Mouse (Mus musculus): ENCODE data around the gene Hivep3. TPM values are rescaled to one million over a fixed set of nuclear protein-coding genes. Genes with fewer than 3 reads are reported as not detected.

Hivep3 gene
- polyA plus RNA-seq, 1 experiment from 2014 or later, result 9.7 TPM

DNA sequence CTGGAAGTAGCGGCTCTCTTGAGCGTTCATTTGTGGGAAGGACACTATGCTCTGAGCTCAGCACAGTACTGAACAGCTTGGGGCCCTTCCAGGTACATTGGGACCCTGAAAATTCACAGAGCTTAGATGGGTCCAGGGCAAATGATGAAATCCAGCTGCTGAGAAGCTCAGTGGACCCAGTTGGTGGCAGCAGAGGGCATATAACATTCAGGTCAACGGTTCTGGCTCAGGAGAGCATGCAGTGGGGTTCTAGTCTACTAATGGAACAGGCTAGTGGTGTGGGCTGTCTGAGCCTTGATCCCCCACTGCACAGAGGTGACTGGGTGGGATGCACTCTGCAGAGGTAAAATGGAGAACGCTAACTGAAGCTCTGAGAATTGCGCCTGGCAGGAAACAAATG is 228.5 kb downstream of the Hivep3 start:
- Histone ChIP-seq H3K36me3 (ENCODE audit: inconsistent target) (no peaks in the 10 kb centered on the region), H3K79me2 (ENCODE audit: inconsistent target) (no peaks in the 10 kb centered on the region), H3K4me3 (ENCODE audit: inconsistent target) (no peak overlapping the region), H3K27ac (no peak overlapping the region)
- WGBS (ENCODE audit: missing documents), result 70% methylated on average over 5 of the region's 5 CpGs

DNA sequence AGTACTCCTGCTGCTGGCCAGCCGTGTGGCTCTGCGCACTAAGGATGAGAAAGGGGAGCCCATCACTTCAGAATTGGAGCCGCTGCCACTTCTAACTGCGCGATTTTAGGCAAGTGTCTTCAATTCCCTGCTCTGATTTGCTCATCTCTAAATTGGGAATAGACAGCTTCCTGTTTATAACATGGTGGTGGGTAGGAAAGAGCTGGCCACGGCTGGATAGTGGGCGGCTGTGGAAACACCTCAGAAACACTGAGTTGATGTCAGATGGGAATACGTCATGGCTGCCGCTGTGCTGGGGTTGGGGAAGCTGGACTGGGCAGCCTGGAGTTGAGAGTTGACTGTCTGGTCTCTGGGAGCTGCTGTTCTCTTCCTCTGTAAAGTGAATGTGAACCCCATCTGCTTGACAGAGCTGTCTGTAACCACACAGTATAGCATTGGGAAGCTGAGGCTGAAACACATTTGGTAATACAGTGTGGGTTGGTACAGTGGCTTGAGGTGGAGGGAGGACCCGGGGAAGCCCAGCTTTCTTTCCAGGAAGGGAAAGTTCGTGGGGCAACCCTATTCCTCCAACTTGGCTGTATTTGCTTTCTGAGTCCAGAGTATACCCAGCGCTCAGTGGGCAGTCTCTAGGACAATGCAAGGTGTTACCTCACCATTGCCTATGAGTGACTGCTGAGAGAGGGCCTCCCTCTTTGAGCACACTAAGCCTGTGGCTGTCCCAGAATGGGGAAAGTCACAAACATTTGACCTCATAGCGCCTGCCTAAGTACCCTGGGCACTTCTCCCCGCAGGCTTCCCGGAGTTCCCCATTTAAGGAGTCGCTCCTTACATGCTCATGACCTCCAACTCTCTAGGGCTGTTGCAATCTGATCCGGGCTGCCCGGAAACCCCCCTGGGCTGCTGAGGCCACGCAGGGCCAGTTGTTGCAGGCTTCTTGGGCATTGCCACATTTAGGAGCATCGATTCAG is 232.8 kb downstream of the Hivep3 start:
- no peaks in the 10 kb centered on the region for H3K79me2 ChIP-seq (ENCODE audit: inconsistent target)
- peak overlapping the region; percentile 82 for H3K27ac ChIP-seq
- 30% methylated on average over 20 of the region's 20 CpGs for WGBS (ENCODE audit: missing documents)
- H3K4me3 ChIP-seq (ENCODE audit: inconsistent target), result no peak overlapping the region
- H3K36me3 ChIP-seq (ENCODE audit: inconsistent target), result no peaks in the 10 kb centered on the region

DNA sequence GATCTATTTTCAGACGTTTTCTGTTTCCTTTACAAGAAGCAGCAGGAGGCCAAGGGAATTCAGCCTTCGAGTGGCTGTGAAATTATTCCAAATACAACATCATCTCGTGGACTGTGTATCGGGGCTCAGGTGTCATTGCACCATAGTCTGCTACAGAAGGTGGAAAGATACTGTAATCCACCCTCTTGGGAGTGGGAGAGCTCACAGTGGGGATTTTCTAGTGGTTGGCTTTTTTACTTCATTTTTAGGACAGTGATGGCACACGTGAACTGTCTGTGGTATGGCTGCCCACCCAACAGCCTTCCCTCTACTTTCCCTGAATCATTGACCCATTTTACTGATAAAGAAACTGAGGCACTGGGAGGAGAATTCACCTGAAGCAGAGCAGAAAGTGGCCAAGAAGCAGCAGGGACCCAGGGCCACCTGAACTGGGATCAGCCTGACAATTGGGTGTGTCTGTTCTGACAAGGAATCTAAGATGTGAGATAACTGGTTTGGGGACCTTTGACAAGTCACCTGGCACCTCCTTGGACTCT is 233.6 kb downstream of the Hivep3 start:
- H3K4me3 ChIP-seq (ENCODE audit: inconsistent target), result no peak overlapping the region
- WGBS (ENCODE audit: missing documents), result 22% methylated on average over 5 of the region's 5 CpGs
- peak overlapping the region; percentile 82 for H3K27ac ChIP-seq
- no peaks in the 10 kb centered on the region for H3K79me2 ChIP-seq (ENCODE audit: inconsistent target)
- H3K36me3 ChIP-seq (ENCODE audit: inconsistent target), result no peaks in the 10 kb centered on the region

DNA sequence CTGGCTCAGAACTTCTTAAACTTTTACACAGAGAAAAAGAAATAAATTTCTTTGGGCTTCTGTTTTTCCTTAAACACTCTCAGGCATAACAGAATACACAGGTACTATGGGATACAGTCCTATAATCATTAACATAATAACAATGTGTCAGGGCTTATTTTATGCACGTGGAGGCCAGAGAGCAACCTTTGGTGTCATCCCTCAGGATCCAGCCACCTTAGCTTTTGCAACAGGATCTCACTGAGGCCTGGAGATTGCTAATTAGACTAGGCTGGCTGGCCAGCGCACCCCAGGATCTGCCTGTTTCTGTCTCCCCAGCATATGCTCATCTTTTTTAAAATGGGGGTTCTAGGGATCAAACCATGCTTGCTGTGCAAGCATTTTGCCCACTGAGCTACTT is 234.1 kb downstream of the Hivep3 start:
- H3K4me3 ChIP-seq (ENCODE audit: inconsistent target), result no peak overlapping the region
- H3K79me2 ChIP-seq (ENCODE audit: inconsistent target), result no peaks in the 10 kb centered on the region
- no peaks in the 10 kb centered on the region for H3K36me3 ChIP-seq (ENCODE audit: inconsistent target)
- 66% methylated on average over 2 of the region's 2 CpGs for WGBS (ENCODE audit: missing documents)
- H3K27ac ChIP-seq, result peak overlapping the region; percentile 82

DNA sequence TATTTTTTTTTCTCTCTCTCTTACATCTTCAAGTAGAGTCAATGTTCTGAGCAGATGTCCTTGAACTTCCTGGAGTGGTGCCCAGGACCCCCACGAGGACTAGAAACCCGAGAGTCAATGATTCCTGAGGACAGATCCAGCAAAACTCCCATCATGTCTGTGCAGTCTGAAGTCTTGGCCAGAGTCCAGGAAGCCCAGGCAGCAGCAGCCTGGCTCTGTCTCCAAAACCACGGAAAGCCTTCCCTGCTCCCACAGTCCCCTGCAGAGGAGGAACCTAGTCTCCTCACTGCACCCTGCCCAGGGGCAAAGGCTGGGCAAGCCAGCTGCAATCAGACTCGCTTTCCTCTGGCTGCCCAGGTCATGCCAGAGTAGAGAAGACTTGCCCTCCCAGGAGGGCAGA is 234.5 kb downstream of the Hivep3 start:
- WGBS (ENCODE audit: missing documents), result 15% methylated on average over 4 of the region's 4 CpGs

DNA sequence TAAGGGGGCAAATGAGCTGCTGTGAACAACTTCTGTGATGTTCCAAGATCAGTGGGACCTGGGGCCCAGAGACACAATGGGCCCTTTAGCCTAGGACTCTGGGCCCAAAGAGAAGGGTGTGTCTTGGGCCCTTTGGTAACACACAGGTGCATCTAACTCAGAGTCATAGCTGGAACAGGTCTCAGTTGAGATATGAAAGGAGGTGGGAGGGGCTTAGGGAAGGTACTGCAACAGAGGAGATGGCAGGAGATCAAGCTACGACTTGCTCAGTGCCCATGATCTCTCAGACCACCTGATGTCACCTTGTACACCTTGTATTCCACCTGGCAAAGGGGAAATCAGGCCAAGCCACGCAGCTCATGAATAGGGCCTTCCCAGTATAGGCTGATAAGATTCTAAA is 235.3 kb downstream of the Hivep3 start:
- Histone ChIP-seq H3K27ac (no peak overlapping the region), H3K4me3 (ENCODE audit: inconsistent target) (no peak overlapping the region), H3K36me3 (ENCODE audit: inconsistent target) (no peaks in the 10 kb centered on the region), H3K79me2 (ENCODE audit: inconsistent target) (no peaks in the 10 kb centered on the region)
- 86% methylated on average over 2 of the region's 2 CpGs for WGBS (ENCODE audit: missing documents)

More for the DNA sequence above, 234.5 kb downstream of the Hivep3 start:
- Histone ChIP-seq H3K79me2 (ENCODE audit: inconsistent target) (no peaks in the 10 kb centered on the region), H3K27ac (peak overlapping the region; percentile 82), H3K4me3 (ENCODE audit: inconsistent target) (no peak overlapping the region), H3K36me3 (ENCODE audit: inconsistent target) (no peaks in the 10 kb centered on the region)

DNA sequence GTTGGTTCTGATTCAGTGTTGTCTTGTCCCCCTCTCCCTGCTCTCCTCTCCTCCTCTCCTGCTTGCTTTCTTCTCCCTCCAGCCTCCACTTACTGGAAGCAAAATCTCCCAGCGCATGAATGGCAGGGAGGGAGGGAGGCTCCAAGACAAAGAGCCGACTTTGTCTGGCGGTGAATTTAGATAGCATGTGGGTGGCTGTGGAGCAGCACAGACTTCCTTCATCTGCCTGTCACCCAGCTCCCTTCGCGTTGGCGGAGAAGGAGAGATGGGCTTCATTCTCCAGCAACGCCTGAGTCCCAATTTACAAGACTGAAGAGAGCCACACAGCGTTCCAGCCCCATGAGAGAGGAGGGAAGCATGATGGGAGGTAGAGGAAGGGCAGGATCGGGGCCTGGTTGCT is 236.6 kb downstream of the Hivep3 start:
- 89% methylated on average over 9 of the region's 9 CpGs for WGBS (ENCODE audit: missing documents)
- no peaks in the 10 kb centered on the region for H3K36me3 ChIP-seq (ENCODE audit: inconsistent target)
- H3K27ac ChIP-seq, result no peak overlapping the region
- no peak overlapping the region for H3K4me3 ChIP-seq (ENCODE audit: inconsistent target)
- no peaks in the 10 kb centered on the region for H3K79me2 ChIP-seq (ENCODE audit: inconsistent target)

DNA sequence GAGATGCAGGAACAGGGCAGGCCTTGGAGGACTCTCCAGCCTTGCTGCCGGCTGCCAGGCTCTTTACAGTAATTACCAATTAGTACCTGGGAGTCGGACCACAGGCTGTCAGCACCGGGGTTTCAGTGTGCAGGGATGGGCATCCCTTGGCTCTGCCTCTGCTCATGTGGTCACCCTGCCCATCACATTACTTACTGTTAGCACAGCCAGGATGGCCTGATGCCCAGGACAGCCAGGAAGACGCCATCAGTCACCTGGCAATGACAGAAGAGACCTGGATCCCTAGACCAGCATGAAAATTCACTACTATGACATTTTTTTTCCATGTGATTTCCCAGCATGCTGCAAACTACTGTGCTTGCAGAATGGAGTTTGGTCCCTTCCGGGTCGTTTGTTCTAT is 238.8 kb downstream of the Hivep3 start:
- WGBS (ENCODE audit: missing documents), result 98% methylated on average over 6 of the region's 6 CpGs
- Histone ChIP-seq H3K79me2 (ENCODE audit: inconsistent target) (no peaks in the 10 kb centered on the region), H3K36me3 (ENCODE audit: inconsistent target) (no peaks in the 10 kb centered on the region), H3K4me3 (ENCODE audit: inconsistent target) (no peak overlapping the region), H3K27ac (no peak overlapping the region)

DNA sequence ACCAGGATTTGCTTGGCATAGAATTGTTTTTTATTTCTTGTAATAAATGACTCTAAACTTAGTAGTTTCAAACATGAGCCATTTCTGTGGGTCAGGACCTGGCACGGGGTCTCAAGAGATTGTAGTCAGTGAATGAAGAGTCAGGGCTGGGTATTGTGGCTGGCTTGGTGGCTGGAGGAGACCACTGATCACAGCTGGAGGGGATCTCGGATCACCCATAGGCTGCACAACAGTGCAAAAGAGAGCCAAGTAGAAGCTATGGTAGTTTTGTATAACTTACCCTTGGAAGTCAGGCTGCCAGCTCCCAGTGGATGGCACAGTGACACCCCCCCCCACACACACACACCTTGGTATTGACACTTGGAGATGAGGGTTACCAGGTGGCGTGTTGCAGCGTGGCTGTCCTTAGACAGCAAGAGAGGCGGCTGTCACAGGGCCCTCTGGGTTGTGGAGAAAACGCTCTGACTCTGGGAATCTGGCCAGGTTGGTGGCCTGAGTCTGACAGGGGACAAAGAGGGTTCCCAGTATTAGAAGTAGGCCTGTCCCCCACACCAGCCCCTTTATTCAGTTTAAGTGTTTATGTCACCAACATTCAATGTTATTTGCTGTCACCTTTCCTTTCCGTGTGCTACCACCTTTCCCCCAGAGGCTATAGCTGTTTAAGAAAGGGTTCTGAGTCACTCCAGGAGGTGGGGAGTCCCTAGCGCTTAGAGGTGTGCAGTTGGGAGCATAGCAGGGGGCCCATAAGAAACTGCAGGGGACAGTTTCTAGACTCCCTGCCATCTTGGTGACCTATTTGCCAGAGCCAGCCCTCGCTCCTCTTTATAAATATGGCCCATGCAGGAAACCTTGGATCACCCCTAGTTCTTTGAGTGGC is 240.4 kb downstream of the Hivep3 start:
- Histone ChIP-seq H3K79me2 (ENCODE audit: inconsistent target) (no peaks in the 10 kb centered on the region), H3K27ac (no peak overlapping the region), H3K36me3 (ENCODE audit: inconsistent target) (no peaks in the 10 kb centered on the region), H3K4me3 (ENCODE audit: inconsistent target) (no peak overlapping the region)
- WGBS (ENCODE audit: missing documents), result 89% methylated on average over 9 of the region's 9 CpGs

DNA sequence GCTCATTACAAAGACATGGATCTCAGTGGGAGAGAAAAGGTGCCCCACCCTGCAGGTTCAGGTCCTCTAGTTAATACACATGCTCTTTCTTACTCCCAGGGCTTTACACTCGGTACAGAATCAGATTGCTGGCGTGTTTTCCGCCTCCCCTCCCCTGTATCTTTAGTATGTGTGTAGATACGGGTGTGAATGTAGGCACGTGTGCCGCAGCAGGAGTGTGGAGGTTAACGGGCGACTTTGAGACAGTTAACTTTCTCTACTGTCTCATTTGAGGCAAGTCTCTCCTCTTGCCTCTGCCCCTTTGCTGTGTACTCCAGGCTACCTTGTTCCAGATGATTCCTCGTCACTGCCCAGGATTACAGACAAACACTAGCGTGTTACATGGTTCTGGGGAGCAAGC is 241.7 kb downstream of the Hivep3 start:
- no peaks in the 10 kb centered on the region for H3K36me3 ChIP-seq (ENCODE audit: inconsistent target)
- no peaks in the 10 kb centered on the region for H3K79me2 ChIP-seq (ENCODE audit: inconsistent target)
- WGBS (ENCODE audit: missing documents), result 89% methylated on average over 10 of the region's 10 CpGs
- no peak overlapping the region for H3K4me3 ChIP-seq (ENCODE audit: inconsistent target)
- no peak overlapping the region for H3K27ac ChIP-seq

DNA sequence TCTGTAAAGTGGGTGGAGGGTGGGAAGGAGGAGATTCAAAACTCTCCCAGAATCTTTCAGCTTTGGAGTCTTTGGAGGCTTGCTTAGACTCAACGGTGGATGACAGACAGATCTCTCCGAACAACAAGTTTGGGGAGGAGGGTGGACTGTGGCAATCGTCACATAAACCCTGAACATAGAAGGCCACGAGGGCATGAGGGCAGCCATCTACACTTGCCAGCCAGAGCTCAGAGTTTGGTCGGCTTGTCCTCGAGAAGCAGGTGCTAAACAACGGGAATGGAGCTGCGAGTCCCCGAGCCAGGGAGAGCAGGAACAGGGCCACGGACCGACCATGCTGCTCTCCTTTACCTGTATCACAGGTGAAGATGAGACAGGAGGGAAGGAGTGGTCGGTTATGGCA is 242.2 kb downstream of the Hivep3 start:
- WGBS (ENCODE audit: missing documents), result 93% methylated on average over 11 of the region's 12 CpGs
- H3K27ac ChIP-seq, result no peak overlapping the region
- no peak overlapping the region for H3K4me3 ChIP-seq (ENCODE audit: inconsistent target)
- H3K79me2 ChIP-seq (ENCODE audit: inconsistent target), result no peaks in the 10 kb centered on the region
- H3K36me3 ChIP-seq (ENCODE audit: inconsistent target), result no peaks in the 10 kb centered on the region

DNA sequence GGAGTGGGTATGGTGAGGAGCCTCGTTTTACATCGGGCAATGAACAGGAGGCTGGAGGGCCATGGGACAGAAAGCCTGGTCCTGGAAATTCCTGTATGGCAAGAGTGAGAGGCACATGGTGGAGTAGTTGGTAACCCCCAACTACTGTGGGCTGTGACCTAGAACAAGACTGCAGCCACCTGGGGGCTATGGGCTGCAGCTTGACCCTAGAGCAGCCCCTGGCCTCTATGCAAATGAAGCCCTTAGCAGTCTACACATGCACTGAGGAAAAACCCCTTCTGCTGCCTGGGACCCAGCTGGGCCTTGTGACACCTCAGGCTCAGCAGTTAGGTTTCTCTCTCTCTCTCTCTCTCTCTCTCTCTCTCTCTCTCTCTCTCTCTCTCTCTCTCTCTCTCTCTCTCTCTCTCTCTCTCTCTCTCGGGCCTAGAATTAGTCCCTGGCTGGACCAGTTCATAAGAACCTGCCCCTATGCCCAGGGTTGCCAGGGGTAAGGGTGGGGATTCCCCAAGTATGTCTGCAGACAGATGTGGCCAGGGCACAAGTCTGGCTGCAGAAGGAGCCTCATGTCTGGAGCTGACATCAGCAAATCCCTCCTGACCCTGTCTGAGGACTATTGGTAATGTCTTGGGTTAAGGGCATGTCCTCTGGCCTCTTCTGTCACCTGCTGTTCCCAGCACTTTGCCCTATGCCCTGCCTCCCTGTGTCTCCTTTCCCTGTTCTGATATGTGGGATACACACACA is 243.0 kb downstream of the Hivep3 start:
- 48% methylated on average over 3 of the region's 3 CpGs for WGBS (ENCODE audit: missing documents)
- no peak overlapping the region for H3K27ac ChIP-seq

DNA sequence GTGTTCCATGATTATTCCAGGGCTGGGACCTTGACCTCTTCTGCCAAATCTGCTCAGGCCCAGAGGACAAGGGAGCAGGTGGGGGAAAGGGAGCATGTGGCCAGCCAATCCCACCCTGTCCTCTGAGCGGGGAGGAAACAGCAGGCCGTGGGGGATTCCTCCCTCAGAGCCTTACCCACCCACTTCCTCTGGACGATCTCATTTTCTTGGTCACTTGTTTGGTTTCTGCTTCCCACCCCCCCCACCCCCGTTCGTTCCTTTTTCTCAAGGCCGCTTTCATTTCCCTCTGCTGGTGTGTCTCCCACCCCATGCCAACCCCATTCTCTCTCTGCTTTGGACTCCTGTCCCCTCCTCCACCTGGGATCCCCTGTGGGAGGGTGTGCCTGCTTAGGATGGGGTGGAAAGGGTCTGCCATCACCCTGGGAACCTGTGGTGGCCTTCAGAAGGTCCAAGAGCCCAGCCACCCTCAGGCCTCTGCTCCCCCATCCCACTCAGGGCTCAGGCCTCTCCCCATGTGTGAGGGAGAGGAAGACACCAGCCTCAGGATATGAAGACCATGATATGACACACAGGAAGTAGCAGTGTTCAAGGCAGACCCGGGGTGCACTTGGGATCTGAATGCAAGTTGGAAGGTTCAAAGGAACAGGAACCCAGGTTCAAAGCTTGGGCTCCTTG is 244.4 kb downstream of the Hivep3 start:
- peak overlapping the region; percentile 43 for H3K27ac ChIP-seq
- H3K36me3 ChIP-seq (ENCODE audit: inconsistent target), result no peaks in the 10 kb centered on the region
- H3K79me2 ChIP-seq (ENCODE audit: inconsistent target), result no peaks in the 10 kb centered on the region
- H3K4me3 ChIP-seq (ENCODE audit: inconsistent target), result no peak overlapping the region
- 11% methylated on average over 7 of the region's 7 CpGs for WGBS (ENCODE audit: missing documents)

More for the DNA sequence above, 243.0 kb downstream of the Hivep3 start:
- no peaks in the 10 kb centered on the region for H3K79me2 ChIP-seq (ENCODE audit: inconsistent target)
- no peak overlapping the region for H3K4me3 ChIP-seq (ENCODE audit: inconsistent target)
- no peaks in the 10 kb centered on the region for H3K36me3 ChIP-seq (ENCODE audit: inconsistent target)

Measured in macrophage (primary cell).